ENCODE assay signal across 8 mouse cellular contexts in the genomic region with DNA sequence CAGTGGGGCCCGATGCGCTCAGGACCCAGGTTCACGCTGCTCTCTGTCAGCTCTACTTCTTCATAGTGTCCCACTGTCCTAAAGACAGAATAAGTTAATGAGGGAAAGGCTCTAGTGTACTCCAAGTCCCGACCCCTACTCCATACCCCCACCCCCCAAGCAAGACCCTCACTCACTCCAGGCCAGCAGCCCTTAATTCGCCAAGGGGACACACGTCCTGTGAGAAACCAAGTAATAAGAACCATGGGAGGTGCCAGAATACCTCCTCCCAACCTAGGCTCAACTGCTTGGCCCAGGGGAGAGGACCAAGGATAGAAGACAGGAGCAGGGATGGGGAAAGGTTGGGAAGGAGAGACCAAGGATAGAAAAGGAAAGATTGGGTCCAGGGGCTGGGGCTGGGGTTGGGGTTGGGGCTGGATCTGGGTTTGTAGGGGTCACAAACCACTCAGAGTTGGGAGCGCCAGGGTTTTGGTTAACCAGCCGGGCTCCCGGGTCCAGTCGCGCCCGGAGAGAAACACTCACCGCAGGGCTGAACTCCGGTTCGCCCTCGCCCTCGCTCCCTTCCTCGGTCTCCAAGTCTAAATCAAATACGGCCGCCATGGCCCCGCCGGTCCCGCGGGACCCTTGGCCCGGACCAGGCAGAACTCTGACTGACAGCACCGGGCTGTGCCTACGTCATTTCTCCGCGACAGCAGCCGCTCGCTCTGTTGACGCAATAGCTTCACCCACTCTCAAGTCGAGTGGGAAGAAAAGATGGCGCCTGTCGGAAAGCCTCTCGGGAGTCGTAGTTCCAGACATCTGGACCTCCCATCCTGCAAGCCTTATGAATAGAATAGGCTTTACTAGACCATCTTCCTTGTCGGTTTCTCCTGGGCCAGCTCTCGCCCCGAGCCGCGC. TPM values are rescaled to one million over a fixed set of nuclear protein-coding genes. Genes with fewer than 3 reads are reported as not detected.
A peak's percentile ranks its signal among the peaks of the same experiment; 100 is the strongest.
DNase-seq lines count a peak whose midpoint lies in the region; ATAC-seq and TF ChIP-seq lines count a peak whose summit lies in the region.

A gene (minus strand): TSS at position 709 of the 897 bp plus-strand sequence.

- peaks cover 36% of the 10 kb centered on the region for H3K36me3 ChIP-seq in heart, embryonic 10.5 days
- peaks cover 37% of the 10 kb centered on the region for H3K36me3 ChIP-seq in kidney, embryonic 15.5 days

- H3K27ac ChIP-seq in bone marrow macrophage, adult 2 months (ENCODE audit: insufficient read depth, low read depth, low read length): peak within 1 kb of the TSS; percentile 85
- no peak within 1 kb of the TSS for H3K27ac ChIP-seq in embryonic fibroblast, embryonic 13.5 days (ENCODE audit: insufficient read depth, low read length)
- H3K27ac ChIP-seq in heart, embryonic 10.5 days: peak within 1 kb of the TSS; percentile 85
- H3K27ac ChIP-seq in kidney, embryonic 15.5 days: peak within 1 kb of the TSS; percentile 32

- no peak for TF ChIP-seq POLR2A in bone marrow macrophage, adult 2 months (IDR thresholded peaks at IDR 0.05; ENCODE audit: borderline replicate concordance, low read depth, low read length)
- TF ChIP-seq POLR2A in embryonic fibroblast, embryonic 13.5 days (IDR thresholded peaks at IDR 0.05; ENCODE audit: low read depth, low read length): peak; percentile 66

- DNase-seq in A20 (ENCODE audit: low read depth, low spot score): peak; percentile 95
- peak; percentile 97 for DNase-seq in heart, embryonic 10.5 days (ENCODE audit: low spot score)
- peak; percentile 94 for DNase-seq in liver
- peak; percentile 93 to 96 for DNase-seq in spleen, postnatal 4 days (ENCODE audit: low spot score in 2 of 2)

- TF ChIP-seq CTCF in bone marrow macrophage, adult 2 months (IDR thresholded peaks at IDR 0.05; ENCODE audit: low read depth, low read length): no peak
- no peak for TF ChIP-seq CTCF in embryonic fibroblast, embryonic 13.5 days (IDR thresholded peaks at IDR 0.05; ENCODE audit: borderline replicate concordance, insufficient read depth, low read length)

- peak within 1 kb of the TSS; percentile 80 for H3K9ac ChIP-seq in kidney, embryonic 15.5 days

- peaks cover 19% of the 10 kb centered on the region for H3K4me1 ChIP-seq in bone marrow macrophage, adult 2 months (ENCODE audit: control insufficient read depth, insufficient read depth, low read length)
- H3K4me1 ChIP-seq in embryonic fibroblast, embryonic 13.5 days (ENCODE audit: control insufficient read depth, insufficient read depth, low read length): no peaks in the 10 kb centered on the region
- H3K4me1 ChIP-seq in heart, embryonic 10.5 days: peaks cover 20% of the 10 kb centered on the region
- H3K4me1 ChIP-seq in kidney, embryonic 15.5 days: peaks cover 18% of the 10 kb centered on the region

- ATAC-seq in kidney, embryonic 15.5 days (replicated peaks; ENCODE audit: low FRiP score): peak; percentile 89
- peak; percentile 94 for ATAC-seq in monocyte, adult 5-6 weeks (replicated peaks; ENCODE audit: insufficient number of reproducible peaks, low FRiP score, low TSS enrichment, poor library complexity, severe bottlenecking)

- 6% methylated on average over 42 of the region's 42 CpGs for WGBS in heart, embryonic 10.5 days
- WGBS in kidney, embryonic 15.5 days: 6% methylated on average over 42 of the region's 42 CpGs

- peak within 1 kb of the TSS; percentile 70 for H3K4me3 ChIP-seq in bone marrow macrophage, adult 2 months (ENCODE audit: insufficient read depth, low read length)
- peak within 1 kb of the TSS; percentile 74 for H3K4me3 ChIP-seq in embryonic fibroblast, embryonic 13.5 days (ENCODE audit: insufficient read depth, low read length)
- peak within 1 kb of the TSS; percentile 68 for H3K4me3 ChIP-seq in heart, embryonic 10.5 days
- H3K4me3 ChIP-seq in kidney, embryonic 15.5 days (replicated peaks): peak within 1 kb of the TSS; percentile 75

- no peaks in the 10 kb centered on the region for H3K27me3 ChIP-seq in heart, embryonic 10.5 days (ENCODE audit: insufficient read depth, poor library complexity, severe bottlenecking)
- H3K27me3 ChIP-seq in kidney, embryonic 15.5 days: no peaks in the 10 kb centered on the region

- no peaks in the 10 kb centered on the region for H3K9me3 ChIP-seq in heart, embryonic 10.5 days
- H3K9me3 ChIP-seq in kidney, embryonic 15.5 days (replicated peaks): no peaks in the 10 kb centered on the region

- H3K4me2 ChIP-seq in kidney, embryonic 15.5 days: peak within 1 kb of the TSS; percentile 89

RNA-seq across cellular contexts. Expression of the gene that starts here (rescaled TPM):
- 32.3 and 39.5 TPM in 2 replicates for polyA plus RNA-seq in bone marrow macrophage, adult 2 months (2012; ENCODE audit: insufficient read depth, insufficient read length, missing spikeins)
- polyA plus RNA-seq in embryonic fibroblast, embryonic 13.5 days (2011; ENCODE audit: insufficient read length, low read depth, missing spikeins): 18.7 and 35.9 TPM in 2 replicates
- 53.4 and 57.0 TPM in 2 replicates for polyA plus RNA-seq in heart, embryonic 10.5 days (2016; fragmentation: Nextera tagmentation; extraction: Ambion mirVana)
- polyA plus RNA-seq in kidney, embryonic 15.5 days (2015; fragmentation: Nextera tagmentation; extraction: Ambion mirVana): 51.5 and 58.5 TPM in 2 replicates
- 22.8 to 27.8 TPM (median 27.0 TPM) in 3 replicates for total RNA-seq in monocyte, adult 5-6 weeks (2017)
